Mouse (Mus musculus) E14TG2a.4 (cell line): Measurements from ENCODE around the gene Pop5.
A peak's percentile ranks its signal among the peaks of the same experiment; 100 is the strongest.

Source experiments
- H3K27me3 ChIP-seq: 2 replicates; pipeline ENCODE4 v1.6.1; 2014; ENCODE audit warnings: low read length, control low read depth; ENCODE audit not compliant: insufficient read depth
- H3K36me3 ChIP-seq: 2 replicates; pipeline ENCODE4 v1.6.1; 2014; ENCODE audit warnings: low read length, control low read depth; ENCODE audit not compliant: insufficient read depth
- H3K4me1 ChIP-seq: replicated peaks from 2 replicates; pipeline ENCODE4 v1.6.1; 2014; ENCODE audit warnings: low read depth, low read length, control low read depth
- H3K4me3 ChIP-seq: replicated peaks from 2 replicates; pipeline ENCODE4 v1.5.1; 2014; ENCODE audit warnings: mild to moderate bottlenecking, low read length
- H3K9me3 ChIP-seq: 2 replicates; pipeline ENCODE4 v1.6.1; 2014; ENCODE audit warnings: low read length, control low read depth
- CTCF ChIP-seq: conservative IDR thresholded peaks from 2 replicates; pipeline ENCODE4 v1.5.1; 2014; ENCODE audit warnings: low read length
- NANOG ChIP-seq: IDR thresholded peaks from 2 replicates; pipeline ENCODE4 v1.6.1; 2014; ENCODE audit warnings: borderline replicate concordance, low read length, mixed read lengths
- POU5F1 ChIP-seq: IDR thresholded peaks from 2 replicates; pipeline ENCODE4 v1.6.1; 2014; ENCODE audit warnings: low read length, borderline replicate concordance

Gene Pop5

GRCm38 (mm10) chr5:115230830-115231551 is 4.6 kb upstream of the Pop5 start:
- TF ChIP-seq NANOG: no peak
- TF ChIP-seq POU5F1: no peak
- TF ChIP-seq CTCF: no peak
- Histone ChIP-seq H3K9me3 (no peaks in the 10 kb centered on the region), H3K27me3 (peaks cover 11% of the 10 kb centered on the region), H3K36me3 (no peaks in the 10 kb centered on the region), H3K4me3 (peak overlapping the region; percentile 56), H3K4me1 (peaks cover 55% of the 10 kb centered on the region)

DNA sequence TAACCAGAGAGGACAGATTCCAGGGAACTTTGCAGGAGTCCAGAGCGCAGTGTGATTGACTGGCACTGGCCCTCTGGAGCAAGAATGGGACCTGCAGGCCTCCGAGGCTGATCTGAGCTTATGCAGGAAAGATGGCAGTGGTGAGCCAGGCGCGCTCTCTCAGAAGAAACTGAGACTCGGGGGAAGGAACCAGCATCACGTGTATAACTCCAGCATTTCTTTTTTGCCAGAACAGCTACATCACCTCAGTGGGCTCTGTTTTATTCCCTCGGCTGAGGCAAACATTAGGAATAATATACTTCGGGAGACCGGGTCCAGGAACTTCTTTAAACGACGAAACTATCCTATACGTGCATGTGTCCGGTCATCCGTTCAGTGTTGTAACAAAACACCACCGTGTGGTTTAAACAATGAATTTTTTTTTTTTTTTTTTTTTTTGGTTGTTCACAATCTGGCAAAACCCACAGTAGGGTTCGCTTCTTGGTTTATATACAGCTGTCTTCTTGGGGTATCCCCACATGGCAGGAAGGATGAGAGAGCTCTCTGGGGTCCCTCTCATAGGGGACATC is 4.0 kb upstream of the Pop5 start:
- peaks cover 54% of the 10 kb centered on the region for H3K4me1 ChIP-seq
- peak overlapping the region; percentile 56 for H3K4me3 ChIP-seq
- H3K36me3 ChIP-seq: no peaks in the 10 kb centered on the region
- H3K9me3 ChIP-seq: no peaks in the 10 kb centered on the region
- H3K27me3 ChIP-seq: peaks cover 11% of the 10 kb centered on the region
- TF ChIP-seq NANOG (no peak), CTCF (no peak), POU5F1 (no peak)

DNA sequence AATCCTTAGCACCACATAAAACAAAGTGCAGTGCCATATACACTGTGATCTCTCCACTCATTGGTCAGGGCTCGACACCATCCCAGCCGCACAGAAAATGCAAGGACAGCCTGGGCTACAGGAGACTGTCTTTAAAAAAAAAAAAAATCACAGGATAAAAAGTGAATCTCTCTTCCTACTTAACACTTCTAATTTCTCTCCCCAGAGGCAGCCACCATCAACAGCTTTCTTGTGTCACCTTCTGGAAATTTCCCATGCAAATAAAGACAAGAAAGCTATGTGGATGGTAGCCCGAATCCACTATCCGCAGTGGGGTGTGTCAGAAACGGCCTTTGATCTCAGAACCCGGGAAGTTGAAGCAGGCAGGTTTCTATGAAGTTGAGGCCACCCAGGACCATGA is 3.1 kb upstream of the Pop5 start:
- Histone ChIP-seq H3K27me3 (peaks cover 11% of the 10 kb centered on the region), H3K36me3 (no peaks in the 10 kb centered on the region), H3K4me1 (peaks cover 56% of the 10 kb centered on the region), H3K4me3 (no peak overlapping the region), H3K9me3 (no peaks in the 10 kb centered on the region)
- TF ChIP-seq NANOG (no peak), CTCF (no peak), POU5F1 (no peak)

DNA sequence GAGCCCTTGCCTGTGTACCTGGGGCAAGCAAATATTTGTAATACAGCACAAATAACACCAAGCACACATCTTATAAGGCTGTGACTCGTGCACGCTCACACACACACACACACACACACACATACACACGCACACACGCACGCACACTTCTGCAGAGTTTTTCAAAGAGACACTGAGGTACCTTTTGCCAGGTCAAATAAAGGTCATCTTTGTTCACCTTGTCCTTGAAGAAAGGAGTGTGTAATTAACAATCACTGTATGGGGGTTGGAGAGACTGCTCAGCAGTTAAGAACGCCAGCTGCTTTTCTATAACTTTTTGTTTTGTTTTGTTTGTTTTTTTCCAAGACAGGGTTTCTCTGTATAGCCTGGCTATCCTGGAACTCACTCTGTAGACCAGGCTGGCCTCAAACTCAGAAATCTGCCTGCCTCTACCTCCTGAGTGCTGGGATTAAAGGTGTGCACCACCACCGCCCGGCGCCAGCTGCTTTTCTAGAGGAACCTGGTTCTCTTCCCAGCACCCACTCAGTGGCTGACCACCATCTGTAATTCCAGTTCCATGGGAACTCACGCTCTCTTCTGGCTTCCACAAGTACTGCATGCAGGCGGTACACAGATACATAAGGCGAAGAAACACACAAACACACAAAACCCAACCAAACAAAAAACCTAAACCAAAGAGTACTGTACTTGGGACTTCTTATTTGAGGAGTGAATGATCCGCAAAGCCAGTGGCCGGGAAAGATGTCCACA is 2.4 kb upstream of the Pop5 start:
- TF ChIP-seq CTCF (peak; percentile 38; the same call in 1 of the 2 replicates), POU5F1 (no peak)
- peaks cover 11% of the 10 kb centered on the region for H3K27me3 ChIP-seq
- no peak overlapping the region for H3K4me3 ChIP-seq
- no peaks in the 10 kb centered on the region for H3K9me3 ChIP-seq
- no peaks in the 10 kb centered on the region for H3K36me3 ChIP-seq
- H3K4me1 ChIP-seq: peaks cover 58% of the 10 kb centered on the region

GRCm38 (mm10) chr5:115234519-115234918 is 1.1 kb upstream of the Pop5 start:
- H3K4me3 ChIP-seq: no peak overlapping the region
- H3K36me3 ChIP-seq: peaks cover 8% of the 10 kb centered on the region
- peaks cover 11% of the 10 kb centered on the region for H3K27me3 ChIP-seq
- peaks cover 68% of the 10 kb centered on the region for H3K4me1 ChIP-seq
- H3K9me3 ChIP-seq: no peaks in the 10 kb centered on the region
- TF ChIP-seq NANOG (no peak), POU5F1 (no peak), CTCF (no peak)

DNA sequence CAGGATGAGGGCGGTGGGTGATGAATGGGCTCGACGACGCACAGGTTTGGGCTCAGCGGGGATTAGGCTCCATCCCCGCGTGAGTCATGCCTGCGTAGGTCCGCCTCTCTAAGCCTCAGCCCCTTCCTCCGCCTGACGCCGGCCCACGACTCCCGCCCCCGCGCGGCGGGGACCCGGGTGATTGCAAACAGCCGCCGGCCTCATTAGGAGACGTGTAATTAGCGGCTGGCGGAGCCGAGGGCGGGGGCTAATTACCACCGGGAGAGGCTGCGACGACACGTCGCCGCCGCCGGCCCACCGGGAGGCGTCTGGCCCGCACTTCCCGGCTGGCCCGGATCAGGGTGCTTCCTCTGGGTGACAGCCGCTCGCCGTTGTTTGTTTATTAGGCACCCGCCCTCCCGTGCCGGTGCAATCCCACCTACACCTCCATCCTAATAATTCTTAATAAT is 289 bp upstream of the Pop5 start:
- Histone ChIP-seq H3K4me3 (peak overlapping the region; percentile 79), H3K9me3 (no peaks in the 10 kb centered on the region)

DNA sequence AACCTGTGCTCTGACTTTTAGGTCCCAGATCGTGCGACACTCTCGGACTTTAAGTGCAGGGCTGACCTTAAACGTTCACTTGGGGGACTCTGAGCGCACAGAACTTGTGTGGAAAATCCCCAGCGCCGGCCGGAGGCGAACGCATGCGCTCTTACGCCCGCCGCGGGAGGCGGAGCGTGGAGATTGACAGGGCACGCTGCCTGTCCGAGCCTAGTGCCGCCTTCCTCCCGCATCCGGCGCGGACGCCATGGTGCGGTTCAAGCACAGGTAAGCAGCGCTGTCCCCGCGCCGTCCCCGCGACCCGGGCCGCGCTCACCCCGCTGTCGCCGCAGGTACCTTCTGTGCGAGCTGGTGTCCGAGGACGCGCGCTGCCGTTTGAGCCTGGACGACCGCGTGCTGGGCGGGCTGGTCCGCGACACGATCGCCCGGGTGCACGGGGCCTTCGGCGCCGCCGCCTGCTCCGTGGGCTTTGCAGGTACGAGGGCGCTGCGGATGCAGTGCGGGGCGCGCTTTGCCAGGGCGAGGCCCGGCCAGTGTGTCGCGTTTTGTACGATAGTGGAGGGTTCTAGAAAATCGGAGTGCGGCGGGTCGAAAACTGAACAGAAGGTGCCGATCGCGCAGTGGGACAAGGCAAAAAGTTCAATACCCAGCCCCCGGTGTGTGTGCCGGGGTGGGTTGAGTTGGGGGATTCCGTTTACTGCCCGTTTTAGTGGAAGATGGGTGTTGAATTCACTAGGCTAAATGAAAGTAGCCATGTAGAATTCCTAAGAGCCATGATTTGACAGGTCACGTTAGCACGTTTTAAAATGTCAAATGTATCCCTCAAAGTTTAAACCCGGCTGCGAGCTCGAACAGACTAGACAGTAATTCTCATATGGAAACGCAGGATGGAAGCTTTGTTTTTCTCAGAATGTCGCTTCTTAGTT is 2.4 kb downstream of the Pop5 start:
- Histone ChIP-seq H3K9me3 (no peaks in the 10 kb centered on the region), H3K4me1 (peaks cover 67% of the 10 kb centered on the region), H3K4me3 (peak overlapping the region; percentile 95), H3K27me3 (peaks cover 11% of the 10 kb centered on the region), H3K36me3 (peaks cover 43% of the 10 kb centered on the region)
- TF ChIP-seq NANOG (no peak), CTCF (no peak), POU5F1 (no peak)

More for the DNA sequence above, 289 bp upstream of the Pop5 start:
- H3K36me3 ChIP-seq: peaks cover 16% of the 10 kb centered on the region
- H3K27me3 ChIP-seq: peaks cover 11% of the 10 kb centered on the region
- TF ChIP-seq NANOG (no peak), CTCF (no peak), POU5F1 (no peak)
- peaks cover 76% of the 10 kb centered on the region for H3K4me1 ChIP-seq

DNA sequence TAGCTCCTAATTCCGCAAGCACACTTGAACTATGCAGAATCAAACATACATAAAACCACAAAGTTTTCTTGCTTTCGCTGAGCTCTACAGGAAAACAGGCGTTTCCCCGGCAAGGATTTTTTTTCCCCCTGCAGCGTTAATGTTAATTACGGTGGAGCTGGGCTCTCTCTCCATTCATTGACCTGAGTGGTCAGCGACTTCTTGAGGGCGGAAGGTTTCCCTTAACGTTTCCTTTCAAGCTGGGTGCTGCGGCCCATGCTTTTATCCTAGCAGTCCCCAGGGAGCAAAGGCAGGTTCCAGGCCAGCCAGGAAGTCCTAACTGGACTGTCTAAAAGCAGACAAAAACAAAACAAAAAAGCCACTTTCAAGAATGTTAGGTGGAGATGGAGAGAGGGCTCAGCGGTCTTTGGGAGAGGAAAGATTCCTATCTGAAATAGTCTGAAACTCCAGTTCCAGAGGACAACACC is 3.1 kb downstream of the Pop5 start:
- H3K4me1 ChIP-seq: peaks cover 65% of the 10 kb centered on the region

More for the DNA sequence above, 3.1 kb downstream of the Pop5 start:
- H3K27me3 ChIP-seq: peaks cover 11% of the 10 kb centered on the region
- H3K4me3 ChIP-seq: peak overlapping the region; percentile 95
- H3K36me3 ChIP-seq: peaks cover 50% of the 10 kb centered on the region
- no peak for TF ChIP-seq CTCF
- no peak for TF ChIP-seq POU5F1
- no peak for TF ChIP-seq NANOG
- no peaks in the 10 kb centered on the region for H3K9me3 ChIP-seq
